Mouse (Mus musculus) heart, embryonic 11.5 days (tissue): Measurements from ENCODE around the gene Baiap2l1. TPM values are rescaled to one million over a fixed set of nuclear protein-coding genes. Genes with fewer than 3 reads are reported as not detected.

Experiments
- ATAC-seq: fragments of 200-750 bp; cut with Nextera tagmentation; replicated peaks from 2 replicates; pipeline ENCODE4 v1.8.0; 2017; ENCODE audit warnings: moderate library complexity; ENCODE audit not compliant: insufficient number of reproducible peaks, low FRiP score, low TSS enrichment
- H3K27ac ChIP-seq: fragments of 300-500 bp; sonication (generic); 2 replicates; pipeline ENCODE4 v1.5.1; 2014; ENCODE audit warnings: mild to moderate bottlenecking, low read depth, low read length
- H3K27me3 ChIP-seq: fragments of 300-500 bp; sonication (generic); 2 replicates; pipeline ENCODE4 v1.6.1; 2014; ENCODE audit warnings: mild to moderate bottlenecking, low read length, mixed read lengths; ENCODE audit not compliant: control insufficient read depth, insufficient read depth
- H3K36me3 ChIP-seq: fragments of 300-500 bp; sonication (generic); 2 replicates; pipeline ENCODE4 v1.6.1; 2014; ENCODE audit warnings: mild to moderate bottlenecking, low read length, moderate library complexity, mixed read lengths; ENCODE audit not compliant: control insufficient read depth, insufficient read depth
- H3K4me1 ChIP-seq: fragments of 300-500 bp; sonication (generic); 2 replicates; pipeline ENCODE4 v1.6.1; 2014; ENCODE audit warnings: low read length; ENCODE audit not compliant: control insufficient read depth, insufficient read depth
- H3K4me2 ChIP-seq: fragments of 300-500 bp; sonication (generic); 2 replicates; pipeline ENCODE4 v1.6.1; 2014; ENCODE audit warnings: mild to moderate bottlenecking, moderate library complexity
- H3K4me3 ChIP-seq: fragments of 300-500 bp; sonication (generic); 2 replicates; pipeline ENCODE4 v1.5.1; 2014; ENCODE audit warnings: low read depth, low read length
- H3K9ac ChIP-seq: fragments of 300-500 bp; sonication (generic); 2 replicates; pipeline ENCODE4 v1.6.1; 2014; ENCODE audit warnings: mild to moderate bottlenecking, low read depth, low read length, moderate library complexity
- H3K9me3 ChIP-seq: fragments of 300-500 bp; sonication (generic); replicated peaks from 2 replicates; pipeline ENCODE4 v1.6.1; 2016; ENCODE audit warnings: low read length; ENCODE audit not compliant: control insufficient read depth
- WGBS: fragments of 180-500 bp; shearing (Covaris S2); extraction: QIAGEN DNeasy Blood & Tissue Kit; methylation state at CpG from one replicate; pipeline ENCODE4 v1.1.7; 2014; ENCODE audit not compliant: insufficient replicate concordance; 5-methylcytosine and 5-hydroxymethylcytosine counted together
- polyA plus RNA-seq: library from polyadenylated mRNA; unstranded; fragments of >200 nt; fragmentation: Nextera tagmentation; extraction: Ambion mirVana; gene quantifications from 2 replicates; pipeline ENCODE4 v1.2.1, GENCODE M21; 2014

Baiap2l1 gene
- polyA plus RNA-seq, 1 experiment from 2014 or later: 7.8 TPM

DNA sequence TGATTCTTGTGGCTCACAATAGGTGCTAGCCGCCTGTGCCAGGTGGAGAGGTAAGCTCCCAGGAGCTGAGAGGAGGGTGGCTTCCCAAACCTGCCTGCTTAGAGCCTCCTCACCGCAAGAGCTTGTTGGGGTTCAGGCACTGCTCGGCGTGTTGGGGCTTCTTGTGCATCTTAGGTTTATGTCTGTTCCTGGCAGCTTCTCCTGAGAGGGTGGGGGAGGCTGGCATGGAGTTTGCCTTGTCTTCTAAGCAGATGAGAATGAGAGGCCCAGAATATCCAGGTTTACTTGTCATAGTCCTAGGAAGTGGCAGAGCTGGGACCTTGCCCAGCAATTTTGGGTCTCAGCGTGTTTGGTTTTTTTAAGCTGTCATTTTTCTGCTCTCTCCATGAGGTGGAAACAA lies 96.1 kb downstream of the Baiap2l1 start:
- H3K9me3 ChIP-seq: no peaks in the 10 kb centered on the region
- peaks cover 6% of the 10 kb centered on the region; the same call in 1 of the 2 replicates for H3K36me3 ChIP-seq
- 0 out of 2 replicates have a peak overlapping the region, but pooled peaks have one; percentile 3 for H3K9ac ChIP-seq
- H3K4me2 ChIP-seq: no peak overlapping the region
- H3K27ac ChIP-seq: no peak overlapping the region
- H3K4me3 ChIP-seq: no peak overlapping the region
- 84% methylated on average over 5 of the region's 5 CpGs for WGBS
- peaks cover 49% of the 10 kb centered on the region for H3K4me1 ChIP-seq
- ATAC-seq: no peak
- H3K27me3 ChIP-seq: no peaks in the 10 kb centered on the region

DNA sequence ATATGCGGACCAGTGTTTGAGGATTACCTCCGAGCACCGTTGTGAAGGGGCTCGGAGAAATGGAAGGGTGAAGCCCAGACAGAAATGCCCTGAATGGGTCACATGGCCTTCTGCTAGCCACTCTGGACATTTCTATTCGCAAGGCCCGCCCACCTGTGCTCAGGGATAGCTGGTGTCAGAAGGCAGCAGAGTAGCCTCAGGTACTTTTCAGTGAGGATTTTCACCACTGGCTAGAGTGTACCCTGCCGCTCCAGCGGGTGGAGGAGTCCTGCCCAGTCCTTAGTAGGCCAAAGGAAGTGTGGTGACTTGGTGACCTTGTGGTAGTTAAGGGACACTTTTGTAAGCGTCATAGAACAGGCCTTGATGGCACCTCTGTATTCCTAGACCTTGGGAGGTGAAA lies 96.6 kb downstream of the Baiap2l1 start:
- Histone ChIP-seq H3K9me3 (no peaks in the 10 kb centered on the region), H3K36me3 (peaks cover 6% of the 10 kb centered on the region; the same call in 1 of the 2 replicates), H3K9ac (no peak overlapping the region), H3K27me3 (no peaks in the 10 kb centered on the region), H3K4me2 (no peak overlapping the region), H3K27ac (no peak overlapping the region), H3K4me1 (peaks cover 53% of the 10 kb centered on the region), H3K4me3 (no peak overlapping the region)
- ATAC-seq: no peak
- 72% methylated on average over 9 of the region's 9 CpGs for WGBS

GRCm38 (mm10) chr5:144260464-144260863 lies 97.4 kb downstream of the Baiap2l1 start:
- Histone ChIP-seq H3K4me2 (no peak overlapping the region), H3K27ac (no peak overlapping the region), H3K9me3 (no peaks in the 10 kb centered on the region), H3K4me3 (no peak overlapping the region), H3K36me3 (peaks cover 6% of the 10 kb centered on the region; the same call in 1 of the 2 replicates), H3K4me1 (peaks cover 53% of the 10 kb centered on the region), H3K9ac (no peak overlapping the region; the same call in 1 of the 2 replicates), H3K27me3 (no peaks in the 10 kb centered on the region)
- ATAC-seq: no peak
- 76% methylated on average over 8 of the region's 8 CpGs for WGBS

DNA sequence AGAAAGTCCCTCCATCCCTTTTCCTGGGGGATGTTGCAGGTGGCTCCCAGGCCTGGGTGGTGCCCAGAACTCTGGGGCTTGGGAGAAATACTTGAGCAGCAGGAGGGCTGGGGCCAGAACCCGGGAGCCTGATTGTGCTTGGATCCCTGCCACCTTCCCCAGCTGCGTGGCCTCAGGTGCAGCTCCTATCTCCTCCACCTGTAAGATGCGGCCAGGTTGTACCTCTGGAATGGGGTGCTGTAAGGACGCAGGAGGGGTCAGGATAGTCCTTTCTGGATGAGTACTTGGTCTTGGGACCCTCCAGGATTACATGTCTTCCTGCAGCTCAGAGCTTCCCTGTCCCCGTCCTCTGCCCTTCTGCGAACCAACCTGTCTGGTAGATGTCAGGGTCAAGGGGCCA lies 98.7 kb downstream of the Baiap2l1 start:
- Histone ChIP-seq H3K36me3 (no peaks in the 10 kb centered on the region), H3K9ac (no peak overlapping the region), H3K27me3 (no peaks in the 10 kb centered on the region), H3K27ac (no peak overlapping the region), H3K4me2 (peak overlapping the region; percentile 3; the same call in 1 of the 2 replicates), H3K4me1 (peaks cover 57% of the 10 kb centered on the region), H3K4me3 (no peak overlapping the region), H3K9me3 (no peaks in the 10 kb centered on the region)
- WGBS: 71% methylated on average over 6 of the region's 6 CpGs
- ATAC-seq: no peak

DNA sequence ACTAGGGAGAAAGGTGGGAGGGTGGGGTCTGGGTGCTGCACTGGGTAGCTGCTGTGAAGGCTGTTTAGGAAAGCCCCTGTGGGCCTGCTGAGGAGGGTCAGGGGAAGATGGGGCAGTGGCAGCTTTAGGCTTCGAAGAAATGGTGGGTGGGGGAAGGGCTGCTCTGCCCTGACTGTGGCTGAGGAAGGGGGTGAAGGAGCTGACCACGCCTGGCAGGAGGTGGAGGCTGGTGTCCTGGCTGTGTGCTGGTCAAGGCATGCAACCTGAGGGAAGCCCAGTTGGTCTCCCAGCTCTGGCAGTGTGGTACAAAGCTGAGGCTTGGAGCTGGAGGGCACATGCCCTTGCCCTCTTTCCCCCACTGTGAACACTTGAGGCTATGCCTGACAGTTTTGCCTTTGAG lies 99.2 kb downstream of the Baiap2l1 start:
- Histone ChIP-seq H3K4me1 (peaks cover 58% of the 10 kb centered on the region), H3K9ac (peak overlapping the region; percentile 79; the same call in 1 of the 2 replicates), H3K27ac (peak overlapping the region; percentile 70), H3K36me3 (no peaks in the 10 kb centered on the region), H3K4me3 (peak overlapping the region; percentile 74), H3K4me2 (peak overlapping the region; percentile 66), H3K27me3 (no peaks in the 10 kb centered on the region), H3K9me3 (no peaks in the 10 kb centered on the region)
- ATAC-seq: no peak
- 9% methylated on average over 2 of the region's 2 CpGs for WGBS

DNA sequence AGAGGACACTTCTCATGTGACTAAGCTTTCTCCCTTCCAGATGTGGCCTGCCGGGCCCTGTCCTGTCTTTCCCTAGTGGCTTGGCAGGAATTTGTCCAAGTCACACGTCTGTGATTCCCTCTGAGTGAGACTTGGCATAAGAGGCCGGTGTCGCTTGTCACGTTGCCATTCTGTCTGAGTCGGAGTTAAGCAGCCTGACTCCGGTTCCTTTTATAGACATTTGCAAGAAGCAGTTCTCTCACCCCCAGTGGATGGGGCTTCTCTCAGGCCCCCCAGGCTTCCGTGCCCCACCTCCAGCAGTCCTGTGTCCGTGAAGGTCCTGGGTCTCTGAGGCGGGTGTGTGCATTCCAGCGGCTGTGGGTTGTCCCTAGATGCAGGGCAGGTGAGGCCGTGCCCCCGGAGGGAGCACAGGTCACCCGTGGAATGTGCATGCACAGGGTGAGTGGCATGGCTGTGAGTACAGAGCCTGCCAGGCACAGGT lies 99.7 kb downstream of the Baiap2l1 start:
- H3K9me3 ChIP-seq: no peaks in the 10 kb centered on the region
- peaks cover 53% of the 10 kb centered on the region for H3K4me1 ChIP-seq
- no peaks in the 10 kb centered on the region for H3K36me3 ChIP-seq
- ATAC-seq: no peak
- H3K27me3 ChIP-seq: no peaks in the 10 kb centered on the region
- peak overlapping the region; percentile 74 for H3K4me3 ChIP-seq
- H3K4me2 ChIP-seq: peak overlapping the region; percentile 66
- H3K27ac ChIP-seq: peak overlapping the region; percentile 70
- H3K9ac ChIP-seq: peak overlapping the region; percentile 79
- 27% methylated on average over 14 of the region's 14 CpGs for WGBS

DNA sequence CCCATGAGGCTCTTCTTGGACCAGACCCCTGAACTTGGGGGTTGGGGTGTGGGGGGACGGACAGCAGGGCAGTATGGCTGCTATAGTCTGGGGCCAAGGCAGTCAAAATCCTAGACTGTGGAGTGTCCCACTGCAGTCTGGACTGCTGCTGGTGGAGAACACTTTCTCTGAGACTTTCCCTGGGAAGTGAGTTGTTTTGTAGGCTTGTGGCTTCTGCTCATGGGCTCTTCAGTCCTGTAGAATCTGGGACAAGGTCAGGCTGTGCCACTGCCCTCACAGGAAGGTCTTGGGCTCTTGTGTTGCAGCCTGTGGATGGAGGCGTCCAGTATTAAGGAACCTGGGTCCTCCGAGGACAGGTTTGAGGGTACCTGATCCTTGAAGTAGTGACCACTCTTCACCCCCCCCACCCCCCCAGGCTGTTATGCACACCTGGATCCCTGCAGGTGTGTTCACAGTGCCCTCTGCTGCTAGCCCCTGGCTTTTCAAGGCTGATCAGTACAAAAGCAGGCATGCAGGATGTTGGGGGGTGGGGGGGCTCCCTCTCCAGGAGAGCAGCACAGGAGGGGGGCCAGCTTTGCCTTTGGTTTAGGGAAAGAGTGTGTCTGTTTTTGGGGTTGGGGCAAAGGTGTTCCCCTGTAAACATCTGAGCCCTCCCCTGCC lies 100.3 kb downstream of the Baiap2l1 start:
- H3K4me1 ChIP-seq: peaks cover 49% of the 10 kb centered on the region
- ATAC-seq: no peak
- peak overlapping the region; percentile 66 for H3K4me2 ChIP-seq
- 65% methylated on average over 3 of the region's 3 CpGs for WGBS
- H3K4me3 ChIP-seq: peak overlapping the region; percentile 74
- H3K27me3 ChIP-seq: no peaks in the 10 kb centered on the region
- peak overlapping the region; percentile 79 for H3K9ac ChIP-seq
- peak overlapping the region; percentile 70 for H3K27ac ChIP-seq
- no peaks in the 10 kb centered on the region for H3K9me3 ChIP-seq
- no peaks in the 10 kb centered on the region for H3K36me3 ChIP-seq

DNA sequence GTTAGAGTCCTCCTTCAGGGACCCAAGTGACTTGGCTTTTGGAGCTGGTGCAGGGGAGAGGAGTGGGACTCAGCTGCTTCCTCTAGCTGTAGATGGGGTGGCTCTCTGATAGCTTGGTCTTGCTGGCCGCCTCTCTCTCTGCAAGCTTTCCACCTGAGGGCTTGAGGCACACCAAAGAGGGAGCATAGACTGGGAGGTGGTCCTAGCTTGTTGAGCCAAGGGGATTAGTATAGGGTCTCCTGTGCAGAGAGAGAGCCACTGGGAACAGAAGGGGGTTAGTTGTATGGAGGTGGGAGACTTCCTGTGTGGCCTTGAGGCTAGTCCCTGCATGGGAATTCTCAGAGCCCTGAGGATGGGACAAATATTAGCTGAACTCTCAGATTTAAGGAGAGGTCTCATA lies 101.0 kb downstream of the Baiap2l1 start:
- Histone ChIP-seq H3K4me1 (peaks cover 44% of the 10 kb centered on the region), H3K36me3 (no peaks in the 10 kb centered on the region), H3K9me3 (no peaks in the 10 kb centered on the region), H3K9ac (peak overlapping the region; percentile 79), H3K27me3 (no peaks in the 10 kb centered on the region), H3K27ac (peak overlapping the region; percentile 92), H3K4me3 (peak overlapping the region; percentile 74), H3K4me2 (peak overlapping the region; percentile 66)
- WGBS: 42% methylated on average over 1 of the region's 1 CpGs
- no peak for ATAC-seq

- Histone ChIP-seq H3K27ac (peak overlapping the region; percentile 92), H3K9ac (peak overlapping the region; percentile 79), H3K36me3 (no peaks in the 10 kb centered on the region), H3K4me2 (peak overlapping the region; percentile 66), H3K9me3 (no peaks in the 10 kb centered on the region), H3K4me1 (peaks cover 40% of the 10 kb centered on the region), H3K4me3 (peak overlapping the region; percentile 74), H3K27me3 (no peaks in the 10 kb centered on the region)
- ATAC-seq: no peak
- WGBS: 20% methylated on average over 7 of the region's 7 CpGs
Measured at GRCm38 (mm10) chr5:144256541-144256870, 101.4 kb downstream of the Baiap2l1 start.
